Mouse (Mus musculus): ENCODE results near the gene Acadvl. TPM values are rescaled to one million over a fixed set of nuclear protein-coding genes. Genes with fewer than 3 reads are reported as not detected.

Gene Acadvl
- polyA plus RNA-seq, 1 experiment from 2014 or later, result 215 TPM

DNA sequence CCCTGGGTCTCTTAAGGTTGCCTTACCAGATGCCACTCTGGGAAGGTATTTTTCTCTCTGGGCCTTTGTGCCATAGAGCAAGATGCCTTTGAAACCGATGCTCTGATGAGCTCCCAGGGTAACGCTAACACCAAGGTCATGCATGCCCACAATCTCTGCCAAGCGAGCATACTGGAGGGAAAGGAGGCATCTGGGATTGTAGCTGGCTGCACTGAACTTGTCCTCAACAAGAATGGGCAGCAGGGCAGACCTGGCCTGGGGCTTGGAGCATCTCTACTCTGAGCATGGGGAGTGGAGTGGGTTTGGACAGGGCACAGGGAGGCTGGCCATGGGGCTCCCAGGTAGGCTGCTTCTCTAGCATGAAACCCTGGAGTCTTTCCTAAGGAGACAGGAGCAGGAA, 1.8 kb downstream of the Acadvl start:
- no peak overlapping the region for H3K4me3 ChIP-seq (ENCODE audit: low read depth, low read length)
- TF ChIP-seq CTCF (IDR thresholded peaks at IDR 0.05; ENCODE audit: low read depth), result no peak
- WGBS, result 80% methylated on average over 3 of the region's 3 CpGs
- no peak overlapping the region for H3K9ac ChIP-seq (ENCODE audit: low read depth, low read length)
- 0 out of 2 replicates have a peak, but pooled peaks cover 8% of the 10 kb centered on the region for H3K4me1 ChIP-seq (replicated peaks; ENCODE audit: control insufficient read depth, insufficient read depth, low read length)
- no peaks in the 10 kb centered on the region for H3K9me3 ChIP-seq (ENCODE audit: control insufficient read depth)
- no peak overlapping the region for H3K27ac ChIP-seq (ENCODE audit: low read depth, low read length)
- no peaks in the 10 kb centered on the region for H3K27me3 ChIP-seq (replicated peaks; ENCODE audit: control insufficient read depth, insufficient read depth, low read length)
- ATAC-seq, result no peak
- H3K4me2 ChIP-seq (replicated peaks; ENCODE audit: low read depth), result no peak overlapping the region
- peaks cover 55% of the 10 kb centered on the region for H3K36me3 ChIP-seq (ENCODE audit: control insufficient read depth, insufficient read depth)

DNA sequence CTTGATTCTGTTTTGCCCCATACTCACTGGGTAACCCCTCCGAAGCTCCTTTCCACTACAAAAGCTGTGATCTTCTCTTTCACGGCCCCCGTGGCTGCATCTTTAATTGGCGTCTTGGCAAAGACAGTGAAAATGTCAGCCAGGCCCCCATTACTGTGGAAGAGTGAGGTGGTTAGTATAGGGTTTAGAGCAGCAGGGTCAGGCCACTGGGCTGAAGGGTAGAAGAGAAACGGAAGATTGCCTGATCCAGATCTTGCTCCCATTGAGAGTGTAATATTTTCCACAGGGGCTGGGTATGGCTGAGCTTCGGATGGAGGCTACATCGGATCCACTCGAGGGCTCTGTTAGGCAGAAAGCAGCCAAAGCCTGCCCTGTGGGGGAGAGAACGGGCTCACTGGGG, 2.3 kb downstream of the Acadvl start:
- H3K9ac ChIP-seq (ENCODE audit: low read depth, low read length), result no peak overlapping the region
- no peaks in the 10 kb centered on the region for H3K27me3 ChIP-seq (replicated peaks; ENCODE audit: control insufficient read depth, insufficient read depth, low read length)
- no peaks in the 10 kb centered on the region for H3K9me3 ChIP-seq (ENCODE audit: control insufficient read depth)
- H3K27ac ChIP-seq (ENCODE audit: low read depth, low read length), result no peak overlapping the region
- TF ChIP-seq CTCF (IDR thresholded peaks at IDR 0.05; ENCODE audit: low read depth), result no peak
- H3K4me3 ChIP-seq (ENCODE audit: low read depth, low read length), result no peak overlapping the region
- H3K36me3 ChIP-seq (ENCODE audit: control insufficient read depth, insufficient read depth), result peaks cover 60% of the 10 kb centered on the region
- no peak for ATAC-seq
- 0 out of 2 replicates have a peak, but pooled peaks cover 8% of the 10 kb centered on the region for H3K4me1 ChIP-seq (replicated peaks; ENCODE audit: control insufficient read depth, insufficient read depth, low read length)
- H3K4me2 ChIP-seq (replicated peaks; ENCODE audit: low read depth), result no peak overlapping the region
- WGBS, result 90% methylated on average over 9 of the region's 9 CpGs

DNA sequence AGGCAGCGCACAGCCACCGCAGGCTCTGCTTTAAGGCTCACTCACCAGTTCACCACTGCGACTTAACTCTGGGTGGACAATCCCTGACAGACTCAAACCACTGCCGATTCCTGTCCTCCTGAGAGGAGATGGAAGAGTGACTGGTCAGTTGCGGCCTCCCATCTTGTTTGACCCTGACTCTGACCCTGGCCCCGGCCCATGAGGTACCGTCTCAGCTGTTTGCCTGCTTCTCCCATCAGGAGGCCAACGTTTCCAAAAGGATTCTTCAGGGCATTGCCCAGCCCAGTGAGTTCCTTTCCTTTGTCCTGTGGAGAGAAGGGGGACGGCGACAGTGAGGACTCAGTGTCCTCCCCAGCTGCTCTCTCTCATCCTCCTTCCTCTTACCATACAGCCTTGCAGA, 4.2 kb downstream of the Acadvl start:
- H3K36me3 ChIP-seq (ENCODE audit: control insufficient read depth, insufficient read depth), result peaks cover 80% of the 10 kb centered on the region
- no peak overlapping the region for H3K27ac ChIP-seq (ENCODE audit: low read depth, low read length)
- H3K9ac ChIP-seq (ENCODE audit: low read depth, low read length), result no peak overlapping the region
- H3K9me3 ChIP-seq (ENCODE audit: control insufficient read depth), result no peaks in the 10 kb centered on the region
- H3K4me1 ChIP-seq (replicated peaks; ENCODE audit: control insufficient read depth, insufficient read depth, low read length), result 0 out of 2 replicates have a peak, but pooled peaks cover 8% of the 10 kb centered on the region
- H3K27me3 ChIP-seq (replicated peaks; ENCODE audit: control insufficient read depth, insufficient read depth, low read length), result no peaks in the 10 kb centered on the region
- ATAC-seq, result no peak
- no peak overlapping the region for H3K4me2 ChIP-seq (replicated peaks; ENCODE audit: low read depth)
- TF ChIP-seq CTCF (IDR thresholded peaks at IDR 0.05; ENCODE audit: low read depth), result no peak
- WGBS, result 93% methylated on average over 10 of the region's 10 CpGs
- H3K4me3 ChIP-seq (ENCODE audit: low read depth, low read length), result no peak overlapping the region

DNA sequence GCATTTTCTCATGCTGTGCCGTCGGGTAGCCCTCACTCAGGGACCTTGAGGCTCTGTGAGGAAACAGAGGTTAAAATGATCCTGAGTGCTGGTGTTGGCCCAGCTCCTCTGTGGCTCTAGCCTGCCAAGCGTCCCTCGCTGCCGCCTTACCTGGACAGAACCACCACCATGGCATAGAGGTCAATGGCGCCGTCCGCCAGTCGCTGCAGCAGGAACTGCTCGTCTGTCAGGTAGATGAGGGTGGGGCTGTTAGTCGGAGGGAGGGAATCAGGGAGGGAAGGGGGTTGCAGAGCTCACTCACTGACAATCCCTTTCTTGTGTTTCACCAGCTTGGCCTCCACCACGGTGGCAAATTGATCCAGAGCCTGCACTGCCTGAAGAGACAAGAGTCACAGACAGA, 4.7 kb downstream of the Acadvl start:
- H3K36me3 ChIP-seq (ENCODE audit: control insufficient read depth, insufficient read depth), result peaks cover 84% of the 10 kb centered on the region
- H3K4me1 ChIP-seq (replicated peaks; ENCODE audit: control insufficient read depth, insufficient read depth, low read length), result 0 out of 2 replicates have a peak, but pooled peaks cover 8% of the 10 kb centered on the region
- no peak overlapping the region for H3K4me2 ChIP-seq (replicated peaks; ENCODE audit: low read depth)
- no peaks in the 10 kb centered on the region for H3K27me3 ChIP-seq (replicated peaks; ENCODE audit: control insufficient read depth, insufficient read depth, low read length)
- no peak overlapping the region for H3K4me3 ChIP-seq (ENCODE audit: low read depth, low read length)
- no peak for TF ChIP-seq CTCF (IDR thresholded peaks at IDR 0.05; ENCODE audit: low read depth)
- no peak overlapping the region for H3K27ac ChIP-seq (ENCODE audit: low read depth, low read length)
- no peak overlapping the region for H3K9ac ChIP-seq (ENCODE audit: low read depth, low read length)
- ATAC-seq, result no peak
- H3K9me3 ChIP-seq (ENCODE audit: control insufficient read depth), result no peaks in the 10 kb centered on the region
- 73% methylated on average over 12 of the region's 12 CpGs for WGBS

DNA sequence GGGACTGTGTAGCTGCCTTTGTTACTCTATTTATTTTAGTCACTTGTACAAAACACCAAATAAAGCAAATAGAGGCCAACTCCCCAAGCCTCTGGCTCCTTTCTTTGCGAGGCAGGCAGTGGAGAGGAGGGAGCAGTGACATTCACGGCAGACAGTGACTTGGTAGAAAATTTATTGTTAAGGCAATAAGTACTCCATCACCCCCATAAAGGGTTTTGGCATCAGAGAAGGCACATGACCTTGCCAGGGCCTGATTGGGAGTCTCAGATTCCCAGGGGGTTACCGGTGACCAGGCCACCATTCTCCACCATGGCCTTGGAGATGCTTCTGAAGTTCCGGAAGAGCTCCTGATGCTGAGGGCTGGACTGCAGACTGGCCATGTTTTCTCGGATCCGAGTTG, 5.2 kb downstream of the Acadvl start:
- H3K27me3 ChIP-seq (replicated peaks; ENCODE audit: control insufficient read depth, insufficient read depth, low read length), result no peaks in the 10 kb centered on the region
- H3K4me1 ChIP-seq (replicated peaks; ENCODE audit: control insufficient read depth, insufficient read depth, low read length), result 0 out of 2 replicates have a peak, but pooled peaks cover 5% of the 10 kb centered on the region
- peaks cover 87% of the 10 kb centered on the region for H3K36me3 ChIP-seq (ENCODE audit: control insufficient read depth, insufficient read depth)
- TF ChIP-seq CTCF (IDR thresholded peaks at IDR 0.05; ENCODE audit: low read depth), result no peak
- no peak overlapping the region for H3K9ac ChIP-seq (ENCODE audit: low read depth, low read length)
- no peak overlapping the region for H3K27ac ChIP-seq (ENCODE audit: low read depth, low read length)
- 83% methylated on average over 6 of the region's 6 CpGs for WGBS
- no peak overlapping the region for H3K4me2 ChIP-seq (replicated peaks; ENCODE audit: low read depth)
- ATAC-seq, result no peak
- no peaks in the 10 kb centered on the region for H3K9me3 ChIP-seq (ENCODE audit: control insufficient read depth)
- no peak overlapping the region for H3K4me3 ChIP-seq (ENCODE audit: low read depth, low read length)

DNA sequence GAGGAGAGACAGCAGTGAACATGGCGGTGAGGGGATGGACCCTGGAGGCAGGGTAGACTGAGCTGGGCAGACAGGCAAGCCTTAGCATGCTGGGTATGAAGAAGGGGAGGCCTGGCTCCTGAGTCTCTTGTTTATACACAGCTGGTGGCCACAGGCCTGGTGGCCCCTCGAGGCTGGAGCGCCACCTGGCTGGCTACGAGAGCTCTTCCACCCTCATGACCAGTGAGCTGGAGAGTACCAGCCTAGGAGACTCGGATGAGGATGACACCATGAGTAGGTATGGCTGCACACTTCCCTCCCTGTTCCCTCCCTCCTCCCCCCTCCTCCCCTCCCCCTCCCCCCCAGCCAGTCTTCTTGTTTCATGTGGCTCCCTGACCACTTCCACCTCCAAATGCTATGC, 9.7 kb downstream of the Acadvl start:
- Histone ChIP-seq H3K36me3 (ENCODE audit: control insufficient read depth, insufficient read depth) (peaks cover 53% of the 10 kb centered on the region), H3K4me1 (replicated peaks; ENCODE audit: control insufficient read depth, insufficient read depth, low read length) (peaks cover 6% of the 10 kb centered on the region), H3K27me3 (replicated peaks; ENCODE audit: control insufficient read depth, insufficient read depth, low read length) (no peaks in the 10 kb centered on the region), H3K27ac (ENCODE audit: low read depth, low read length) (no peak overlapping the region), H3K4me3 (ENCODE audit: low read depth, low read length) (no peak overlapping the region), H3K9ac (ENCODE audit: low read depth, low read length) (no peak overlapping the region), H3K9me3 (ENCODE audit: control insufficient read depth) (no peaks in the 10 kb centered on the region), H3K4me2 (replicated peaks; ENCODE audit: low read depth) (no peak overlapping the region)
- no peak for ATAC-seq
- WGBS, result 54% methylated on average over 5 of the region's 5 CpGs
- TF ChIP-seq CTCF (IDR thresholded peaks at IDR 0.05; ENCODE audit: low read depth), result peak; percentile 72

DNA sequence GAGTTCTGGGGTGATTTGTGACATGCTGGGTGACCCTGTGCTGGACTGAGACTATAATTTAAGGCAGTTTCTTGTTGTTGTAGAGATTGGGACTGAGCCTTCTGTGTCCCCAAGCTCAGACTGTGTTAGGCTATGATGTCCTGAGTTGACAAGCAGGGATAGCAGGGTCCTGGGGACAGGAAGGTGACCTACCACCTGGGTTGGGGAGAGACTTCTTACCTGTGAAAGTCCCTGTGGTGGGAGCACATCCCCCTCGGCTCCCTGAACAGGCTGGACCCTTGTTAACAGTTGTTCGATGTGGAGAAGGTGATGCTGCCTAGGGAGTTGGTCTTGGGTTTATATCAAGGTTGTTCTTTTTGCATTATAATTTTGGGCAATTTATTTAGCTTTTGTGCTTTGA, 12.7 kb downstream of the Acadvl start:
- H3K4me2 ChIP-seq (replicated peaks; ENCODE audit: low read depth), result peak overlapping the region; percentile 96; the same call in 1 of the 2 replicates
- no peak overlapping the region for H3K9ac ChIP-seq (ENCODE audit: low read depth, low read length)
- no peak overlapping the region for H3K4me3 ChIP-seq (ENCODE audit: low read depth, low read length)
- no peaks in the 10 kb centered on the region for H3K27me3 ChIP-seq (replicated peaks; ENCODE audit: control insufficient read depth, insufficient read depth, low read length)
- 85% methylated on average over 2 of the region's 2 CpGs for WGBS
- H3K36me3 ChIP-seq (ENCODE audit: control insufficient read depth, insufficient read depth), result peaks cover 39% of the 10 kb centered on the region
- ATAC-seq, result no peak
- H3K27ac ChIP-seq (ENCODE audit: low read depth, low read length), result no peak overlapping the region
- no peaks in the 10 kb centered on the region for H3K9me3 ChIP-seq (ENCODE audit: control insufficient read depth)
- H3K4me1 ChIP-seq (replicated peaks; ENCODE audit: control insufficient read depth, insufficient read depth, low read length), result peaks cover 6% of the 10 kb centered on the region
- no peak for TF ChIP-seq CTCF (IDR thresholded peaks at IDR 0.05; ENCODE audit: low read depth)

Data from intestine, postnatal 0 days (tissue).